Mouse (Mus musculus) liver, embryonic 14.5 days (tissue): Measurements from ENCODE around the gene Slc38a11. TPM values are rescaled to one million over a fixed set of nuclear protein-coding genes. Genes with fewer than 3 reads are reported as not detected.

Experiments
- ATAC-seq: fragments of 200-750 bp; cut with Nextera tagmentation; 2 replicates; pipeline ENCODE4 v1.8.0; 2017; ENCODE audit warnings: moderate number of reproducible peaks, mild to moderate bottlenecking, moderate library complexity; ENCODE audit not compliant: insufficient read depth
- DNase-seq, 3 experiments: peaks; one replicate each; pipeline ENCODE4 v3.0.0-alpha.2; 2012 to 2013; ENCODE audit warnings: low read depth in 3 of 3, low spot score in 3 of 3
- H3K27ac ChIP-seq: fragments of 300-500 bp; sonication (generic); 2 replicates; pipeline ENCODE4 v1.5.1; 2014; ENCODE audit warnings: moderate library complexity, mild to moderate bottlenecking, control low read depth, inconsistent platforms
- H3K27me3 ChIP-seq: fragments of 300-500 bp; sonication (generic); 2 replicates; pipeline ENCODE4 v1.6.1; 2014; ENCODE audit warnings: mild to moderate bottlenecking, low read length, moderate library complexity; ENCODE audit not compliant: control insufficient read depth, insufficient read depth
- H3K36me3 ChIP-seq: fragments of 300-500 bp; sonication (generic); replicated peaks from 2 replicates; pipeline ENCODE4 v1.6.1; 2014; ENCODE audit warnings: low read depth; ENCODE audit not compliant: control insufficient read depth, insufficient read depth
- H3K4me1 ChIP-seq, 2 experiments: fragments of 200-500 bp in 1 of 2; fragments of 300-500 bp in 1 of 2; sonication (generic) in 1 of 2; replicated peaks; 2 replicates each; pipeline ENCODE4 v1.6.1; 2012 to 2014; ENCODE audit warnings: antibody characterized with exemption in 1 of 2, inconsistent platforms in 1 of 2, low read length in 1 of 2; ENCODE audit not compliant: control insufficient read depth in 2 of 2, insufficient read depth in 2 of 2
- H3K4me2 ChIP-seq: fragments of 300-500 bp; sonication (generic); 2 replicates; pipeline ENCODE4 v1.6.1; 2014; ENCODE audit warnings: low read depth, mild to moderate bottlenecking, control low read depth, moderate library complexity
- H3K4me3 ChIP-seq, 2 experiments: fragments of 200-500 bp in 1 of 2; fragments of 300-500 bp in 1 of 2; sonication (generic) in 1 of 2; 2 replicates each; pipeline ENCODE4 v1.5.1; 2012 to 2014; ENCODE audit warnings: low read depth in 2 of 2, low read length in 2 of 2, mild to moderate bottlenecking in 2 of 2, control low read depth in 1 of 2, inconsistent platforms in 1 of 2, moderate library complexity in 1 of 2; ENCODE audit not compliant: insufficient read depth in 1 of 2
- H3K9ac ChIP-seq: fragments of 300-500 bp; sonication (generic); replicated peaks from 2 replicates; pipeline ENCODE4 v1.6.1; 2014; ENCODE audit warnings: mild to moderate bottlenecking, control low read depth, moderate library complexity
- H3K9me3 ChIP-seq: fragments of 300-500 bp; sonication (generic); 2 replicates; pipeline ENCODE4 v1.6.1; 2016; ENCODE audit warnings: low read length, mixed read lengths; ENCODE audit not compliant: control insufficient read depth
- CTCF ChIP-seq: IDR thresholded peaks from 2 replicates; pipeline ENCODE4 v1.5.1; 2016; ENCODE audit warnings: antibody characterized with exemption, low read depth, control low read depth
- EP300 ChIP-seq: IDR thresholded peaks from 2 replicates; pipeline ENCODE4 v1.6.1; 2016; ENCODE audit warnings: antibody characterized with exemption, low read depth
- WGBS: fragments of 180-500 bp; shearing (Covaris S2); extraction: QIAGEN DNeasy Blood & Tissue Kit; methylation state at CpG from one replicate; pipeline ENCODE4 v1.1.7; 2014; ENCODE audit not compliant: insufficient replicate concordance; 5-methylcytosine and 5-hydroxymethylcytosine counted together
- polyA plus RNA-seq, 2 experiments: library from polyadenylated mRNA; depleted of rRNA in 1 of 2; stranded (reverse) in 1 of 2; unstranded in 1 of 2; fragments of >200 nt; fragmentation: Nextera tagmentation in 1 of 2; extraction: Ambion mirVana in 1 of 2; gene quantifications; 2 replicates each; pipeline versions ENCODE4 v1.2.1 to v1.2.3; 2012 to 2014

Slc38a11 gene
- polyA plus RNA-seq, 2 experiments = not detected

- Histone ChIP-seq H3K27ac (no peak overlapping the region), H3K4me3 (no peak overlapping the region), H3K9ac (no peak overlapping the region), H3K27me3 (no peaks in the 10 kb centered on the region), H3K9me3 (no peaks in the 10 kb centered on the region), H3K4me2 (no peak overlapping the region), H3K4me1 (peaks cover 0 to 11% of the 10 kb centered on the region in 2 experiments; a peak in 2 of 4 replicates), H3K36me3 (no peaks in the 10 kb centered on the region)
- TF ChIP-seq EP300 (no peak), CTCF (no peak)
- WGBS = 60% methylated on average over 9 of the region's 9 CpGs
- peak in 1 of 3 experiments; percentile 28 for DNase-seq
- no peak for ATAC-seq
Observed at GRCm38 (mm10) chr2:65334091-65334490, 29.7 kb downstream of the Slc38a11 start.

DNA sequence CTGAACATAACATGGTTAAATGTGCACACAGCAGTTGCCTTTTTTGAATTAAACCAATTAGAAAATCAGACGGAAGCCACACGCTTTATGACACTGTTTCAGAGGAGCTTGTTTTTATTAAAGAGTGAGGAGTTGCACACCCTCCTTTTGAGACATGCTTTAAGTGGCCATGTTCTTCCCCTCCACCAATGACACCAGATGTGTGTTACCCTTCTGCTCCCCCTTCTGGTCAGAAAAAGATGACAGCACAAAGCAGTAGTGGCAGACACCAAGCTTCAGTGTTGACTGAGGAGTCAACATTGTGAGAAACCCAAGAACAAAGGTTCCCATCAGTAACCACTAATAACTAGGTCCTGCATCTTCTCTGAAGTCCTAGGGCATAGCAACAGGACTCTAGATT lies 32.5 kb downstream of the Slc38a11 start:
- H3K27ac ChIP-seq = no peak overlapping the region
- H3K4me1 ChIP-seq = peaks cover 0 to 11% of the 10 kb centered on the region in 2 experiments; a peak in 2 of 4 replicates
- H3K36me3 ChIP-seq = no peaks in the 10 kb centered on the region
- no peak overlapping the region for H3K4me2 ChIP-seq
- 78% methylated on average over 2 of the region's 2 CpGs for WGBS
- ATAC-seq = no peak
- no peak for DNase-seq
- no peak overlapping the region for H3K4me3 ChIP-seq
- no peaks in the 10 kb centered on the region for H3K9me3 ChIP-seq
- TF ChIP-seq EP300 (no peak), CTCF (peak; percentile 49)
- H3K9ac ChIP-seq = no peak overlapping the region
- no peaks in the 10 kb centered on the region for H3K27me3 ChIP-seq

GRCm38 (mm10) chr2:65321998-65322754 lies 41.7 kb downstream of the Slc38a11 start:
- Histone ChIP-seq H3K4me3 (no peak overlapping the region), H3K27ac (no peak overlapping the region), H3K36me3 (no peaks in the 10 kb centered on the region), H3K9me3 (no peaks in the 10 kb centered on the region), H3K4me1 (no peaks in the 10 kb centered on the region), H3K27me3 (no peaks in the 10 kb centered on the region), H3K9ac (no peak overlapping the region), H3K4me2 (no peak overlapping the region)
- TF ChIP-seq CTCF (no peak), EP300 (no peak)
- WGBS = 66% methylated on average over 6 of the region's 6 CpGs
- ATAC-seq (no peak), DNase-seq (no peak)

DNA sequence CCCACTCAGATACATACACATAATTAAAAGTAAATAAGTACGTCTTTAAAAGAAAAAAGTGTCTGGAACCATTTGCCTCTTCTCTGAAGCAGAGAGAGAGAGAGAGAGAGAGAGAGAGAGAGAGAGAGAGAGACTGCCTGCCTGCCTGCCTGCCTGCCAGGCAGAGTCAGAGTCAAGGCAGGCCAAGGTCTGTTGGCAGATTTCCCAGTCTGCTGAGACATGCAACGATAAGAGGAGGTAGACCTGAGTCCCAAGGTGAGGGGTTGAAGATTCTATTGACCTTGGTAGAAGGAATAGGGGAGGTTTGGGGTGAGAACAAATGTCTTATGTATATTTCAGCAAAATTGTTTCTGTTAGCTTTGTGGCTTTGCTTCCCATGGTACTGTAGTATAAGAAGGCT lies 42.9 kb downstream of the Slc38a11 start:
- ATAC-seq (no peak), DNase-seq (no peak)
- Histone ChIP-seq H3K9ac (no peak overlapping the region), H3K9me3 (no peaks in the 10 kb centered on the region), H3K27me3 (no peaks in the 10 kb centered on the region), H3K36me3 (no peaks in the 10 kb centered on the region), H3K27ac (no peak overlapping the region), H3K4me1 (no peaks in the 10 kb centered on the region), H3K4me2 (no peak overlapping the region), H3K4me3 (no peak overlapping the region)
- 60% methylated on average over 2 of the region's 2 CpGs for WGBS
- TF ChIP-seq EP300 (no peak), CTCF (no peak)

- no peak for DNase-seq
- Histone ChIP-seq H3K9me3 (no peaks in the 10 kb centered on the region), H3K4me3 (no peak overlapping the region), H3K27me3 (no peaks in the 10 kb centered on the region), H3K27ac (no peak overlapping the region), H3K9ac (no peak overlapping the region), H3K4me2 (no peak overlapping the region), H3K36me3 (no peaks in the 10 kb centered on the region), H3K4me1 (no peaks in the 10 kb centered on the region)
- TF ChIP-seq CTCF (no peak), EP300 (no peak)
- ATAC-seq = no peak
- WGBS = 62% methylated on average over 12 of the region's 12 CpGs
Observed at GRCm38 (mm10) chr2:65316721-65317120, 47.1 kb downstream of the Slc38a11 start.
